Comparison of ENCODE assay signal across 15 mouse cellular contexts in the genomic region with DNA sequence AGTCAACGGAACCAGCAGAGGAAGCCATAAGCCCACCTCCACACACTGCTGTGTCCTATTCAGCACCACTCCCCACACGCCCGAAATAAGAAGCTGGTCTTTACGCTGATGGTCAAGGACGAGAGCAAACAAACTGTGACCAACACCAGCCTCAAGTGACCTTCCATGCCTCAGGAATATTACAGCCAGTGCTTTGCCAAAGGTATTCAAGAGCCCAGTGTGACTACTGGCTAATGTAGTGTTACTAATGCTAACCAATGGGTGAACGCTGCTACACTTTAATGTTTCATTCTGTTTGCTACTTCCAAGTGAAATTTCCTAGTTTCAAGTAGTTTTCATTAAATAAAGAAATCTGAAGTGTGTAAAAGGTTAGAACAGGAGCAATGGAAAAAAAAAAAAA.
DNase-seq lines count a peak whose midpoint lies in the region; ATAC-seq lines count a peak whose summit lies in the region.
"Had no signal": no experiment of that assay in that cellular context is flagged by ENCODE, and none has a peak within 500 bp of the region (broad histone marks: within the 10 kb centered on the region; RNA-seq: fewer than 3 reads in every experiment).

No protein-coding gene starts in this region.

- no peaks in the 10 kb centered on the region for H3K9me3 ChIP-seq in heart, embryonic 10.5 days
- H3K9me3 ChIP-seq in lung, embryonic 16.5 days (ENCODE audit: control insufficient read depth, low read length): no peaks in the 10 kb centered on the region
- H3K9me3 ChIP-seq in forebrain, embryonic 16.5 days (ENCODE audit: control insufficient read depth, low read length): no peaks in the 10 kb centered on the region
- H3K9me3 ChIP-seq in neural tube, embryonic 14.5 days (ENCODE audit: control insufficient read depth, low read length): no peaks in the 10 kb centered on the region
- H3K9me3 ChIP-seq: liver, embryonic 12.5 days; megakaryocyte, embryonic 14.5 days had no signal

- no peak overlapping the region; the same call in 1 of the 2 replicates for H3K4me2 ChIP-seq in lung, embryonic 16.5 days (ENCODE audit: low read depth, low read length)
- no peak overlapping the region for H3K4me2 ChIP-seq in forebrain, embryonic 16.5 days (ENCODE audit: low read length)
- H3K4me2 ChIP-seq in neural tube, embryonic 14.5 days (ENCODE audit: low read depth, low read length): no peak overlapping the region
- H3K4me2 ChIP-seq: liver, embryonic 12.5 days had no signal

- H3K4me3 ChIP-seq in heart, embryonic 10.5 days: peak overlapping the region; percentile 27; the same call in 1 of the 2 replicates
- no peak overlapping the region for H3K4me3 ChIP-seq in lung, embryonic 16.5 days (ENCODE audit: low read length)
- H3K4me3 ChIP-seq in forebrain, embryonic 16.5 days (replicated peaks; ENCODE audit: low read length): no peak overlapping the region
- no peak overlapping the region for H3K4me3 ChIP-seq in neural tube, embryonic 14.5 days (ENCODE audit: low read depth, low read length)
- H3K4me3 ChIP-seq: liver, embryonic 12.5 days; megakaryocyte, embryonic 14.5 days had no signal

- intact Hi-C loops in heart, postnatal 36 days (cut with DNase I): loop anchor here (5.0 kb wide), 1 partner anchor 103 kb away; a partner anchor contains a TSS

- H3K4me1 ChIP-seq in heart, embryonic 10.5 days: peaks cover 31% of the 10 kb centered on the region
- H3K4me1 ChIP-seq in lung, embryonic 16.5 days (replicated peaks; ENCODE audit: control insufficient read depth, insufficient read depth, low read length): peaks cover 9% of the 10 kb centered on the region
- H3K4me1 ChIP-seq in forebrain, embryonic 16.5 days (replicated peaks; ENCODE audit: control insufficient read depth, insufficient read depth, low read length): peaks cover 10% of the 10 kb centered on the region
- peaks cover 10% of the 10 kb centered on the region; the same call in 1 of the 2 replicates for H3K4me1 ChIP-seq in neural tube, embryonic 14.5 days (ENCODE audit: control insufficient read depth, insufficient read depth, low read length)
- H3K4me1 ChIP-seq: megakaryocyte, embryonic 14.5 days had no signal

- DNase-seq in heart, embryonic 10.5 days (ENCODE audit: low spot score): no peak
- no peak for DNase-seq in heart, postnatal 36 days
- DNase-seq in lung, postnatal 4 days: no peak
- no peak for DNase-seq in natural killer cell, adult 2 months (ENCODE audit: low spot score in 2 of 2)
- DNase-seq: cerebellum, adult 8-10 months; embryo, embryonic 11 days; kidney, adult 18-20 months; right cerebral cortex, postnatal 14 days; thymus, adult 2 months had no signal

- H3K9ac ChIP-seq in lung, embryonic 16.5 days (ENCODE audit: low read length): no peak overlapping the region
- no peak overlapping the region for H3K9ac ChIP-seq in forebrain, embryonic 16.5 days (replicated peaks; ENCODE audit: low read depth, low read length)
- no peak overlapping the region for H3K9ac ChIP-seq in neural tube, embryonic 14.5 days (replicated peaks; ENCODE audit: low read depth, low read length)
- H3K9ac ChIP-seq: liver, embryonic 12.5 days had no signal

- peaks cover 23% of the 10 kb centered on the region; the same call in 1 of the 2 replicates for H3K36me3 ChIP-seq in heart, embryonic 10.5 days
- H3K36me3 ChIP-seq in lung, embryonic 16.5 days (ENCODE audit: control insufficient read depth, insufficient read depth, low read length): peaks cover 3% of the 10 kb centered on the region; the same call in 1 of the 2 replicates
- peaks cover 2% of the 10 kb centered on the region; the same call in 1 of the 2 replicates for H3K36me3 ChIP-seq in forebrain, embryonic 16.5 days (ENCODE audit: control insufficient read depth, insufficient read depth)
- H3K36me3 ChIP-seq in neural tube, embryonic 14.5 days (ENCODE audit: control insufficient read depth, insufficient read depth, low read length): no peaks in the 10 kb centered on the region
- H3K36me3 ChIP-seq: G1E had no signal

- no peaks in the 10 kb centered on the region for H3K27me3 ChIP-seq in heart, embryonic 10.5 days (ENCODE audit: insufficient read depth, poor library complexity, severe bottlenecking)
- no peaks in the 10 kb centered on the region for H3K27me3 ChIP-seq in lung, embryonic 16.5 days (ENCODE audit: control insufficient read depth, insufficient read depth, low read depth, low read length)
- H3K27me3 ChIP-seq in forebrain, embryonic 16.5 days (replicated peaks; ENCODE audit: control insufficient read depth, insufficient read depth, low read length): no peaks in the 10 kb centered on the region
- H3K27me3 ChIP-seq in neural tube, embryonic 14.5 days (ENCODE audit: control insufficient read depth, insufficient read depth, low read length): no peaks in the 10 kb centered on the region
- H3K27me3 ChIP-seq: liver, embryonic 12.5 days; megakaryocyte, embryonic 14.5 days had no signal

- peak overlapping the region; percentile 83 for H3K27ac ChIP-seq in heart, embryonic 10.5 days
- H3K27ac ChIP-seq in lung, embryonic 16.5 days (ENCODE audit: low read length): peak overlapping the region; percentile 27; the same call in 1 of the 2 replicates
- peak overlapping the region; percentile 7; the same call in 1 of the 2 replicates for H3K27ac ChIP-seq in forebrain, embryonic 16.5 days (ENCODE audit: low read length)
- peak overlapping the region; percentile 66; the same call in 1 of the 2 replicates for H3K27ac ChIP-seq in neural tube, embryonic 14.5 days (ENCODE audit: low read depth, low read length)
- H3K27ac ChIP-seq: liver, embryonic 12.5 days had no signal

- peak; percentile 29; the same call in 1 of the 2 replicates for ATAC-seq in lung, embryonic 16.5 days (ENCODE audit: low read depth)
- ATAC-seq in forebrain, embryonic 16.5 days: peak; percentile 17; the same call in 1 of the 2 replicates
- no peak for ATAC-seq in neural tube, embryonic 14.5 days (ENCODE audit: low read depth)
- ATAC-seq: liver, embryonic 12.5 days had no signal

- 69% methylated on average over 6 of the region's 6 CpGs for WGBS in heart, embryonic 10.5 days
- 59% methylated on average over 6 of the region's 6 CpGs for WGBS in lung, embryonic 16.5 days
- 92% methylated on average over 6 of the region's 6 CpGs for WGBS in forebrain, embryonic 16.5 days
- 81% methylated on average over 6 of the region's 6 CpGs for WGBS in neural tube, embryonic 14.5 days

Comparison
In these comparisons a context has a peak if more than half of its experiments do, and no peak if none do; other contexts are left out.
1. H3K27ac ChIP-seq: peak in every context shown above with its lines; median percentile 83 in heart, embryonic 10.5 days; 66 in neural tube, embryonic 14.5 days; 27 in lung, embryonic 16.5 days; 7 in forebrain, embryonic 16.5 days.